Mouse (Mus musculus) ES-E14 (cell line): ENCODE data around the gene Capn1.

Experiments
- CHD2 ChIP-seq: IDR thresholded peaks from 2 replicates; pipeline ENCODE4 v1.6.1; 2014; ENCODE audit warnings: mild to moderate bottlenecking, low read depth, low read length, inconsistent platforms
- HCFC1 ChIP-seq: IDR thresholded peaks from 2 replicates; pipeline ENCODE4 v1.6.1; 2012; ENCODE audit warnings: low read length, inconsistent platforms, borderline replicate concordance; ENCODE audit not compliant: insufficient read depth
- MAFK ChIP-seq: IDR thresholded peaks from 2 replicates; pipeline ENCODE4 v1.6.1; 2014; ENCODE audit warnings: mild to moderate bottlenecking, low read depth, low read length, inconsistent platforms; ENCODE audit not compliant: insufficient read depth
- ZC3H11A ChIP-seq: IDR thresholded peaks from 2 replicates; pipeline ENCODE4 v1.6.1; 2012; ENCODE audit warnings: low read depth, mild to moderate bottlenecking, inconsistent platforms, low read length, borderline replicate concordance
- ZNF384 ChIP-seq: IDR thresholded peaks from 2 replicates; pipeline ENCODE4 v1.6.1; 2012; ENCODE audit warnings: low read depth, low read length, inconsistent platforms

DNA sequence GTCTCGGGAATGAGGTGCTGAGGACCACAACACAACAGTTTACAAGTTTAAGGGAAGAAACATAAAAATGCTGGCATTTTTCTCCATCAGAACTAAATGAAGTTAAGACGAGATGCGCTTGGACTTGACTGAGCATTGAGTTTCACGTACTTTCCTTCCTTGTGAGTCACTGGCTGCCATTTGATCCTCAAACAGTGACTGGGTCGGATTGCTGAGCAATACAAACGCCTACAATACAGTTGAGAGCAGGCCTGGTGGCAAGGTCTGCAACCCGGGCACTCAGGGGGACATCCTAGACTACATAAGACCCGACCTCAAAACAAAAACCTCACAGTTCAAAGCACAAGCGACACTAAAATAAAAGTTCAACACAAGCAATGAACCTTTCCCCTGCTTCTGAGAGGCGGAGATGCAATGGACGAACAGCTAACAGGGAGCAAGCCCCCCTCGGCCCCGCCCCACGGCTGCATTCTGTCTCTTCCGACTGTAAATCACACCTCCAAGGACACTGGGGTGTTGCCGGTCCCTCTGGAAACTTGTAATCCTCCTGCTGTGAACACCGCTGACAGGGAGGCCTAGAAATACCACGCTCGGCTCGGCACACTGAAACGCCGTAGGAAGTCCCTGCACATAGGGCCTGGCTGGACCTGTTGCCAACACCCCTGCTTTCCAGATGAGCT, 61.5 kb downstream of the Capn1 start:
- TF ChIP-seq ZC3H11A (no peak), HCFC1 (no peak), MAFK (no peak), CHD2 (no peak), ZNF384 (no peak)
